Mouse (Mus musculus) adipocyte (in vitro differentiated cells): ENCODE data around the gene A430005L14Rik.
A peak's percentile ranks its signal among the peaks of the same experiment; 100 is the strongest.
"Not testable (repeated sequence)": the region's sequence is repeated elsewhere in the genome, so short reads cannot be mapped to it uniquely, and the experiment has no call there.

ENCODE experiments used
- DNase-seq: peaks from one replicate; pipeline ENCODE4 v3.0.0-alpha.2; 2016; ENCODE audit warnings: low spot score

Gene A430005L14Rik

GRCm38 (mm10) chr4:153956569-153957405 lies at the start of gene A430005L14Rik:
Gene A430005L14Rik (plus strand): TSS chr4:153957237.
- peak; percentile 96 for DNase-seq

GRCm38 (mm10) chr4:153907573-153907972 lies 49.5 kb upstream of the A430005L14Rik start:
- no peak for DNase-seq

DNA sequence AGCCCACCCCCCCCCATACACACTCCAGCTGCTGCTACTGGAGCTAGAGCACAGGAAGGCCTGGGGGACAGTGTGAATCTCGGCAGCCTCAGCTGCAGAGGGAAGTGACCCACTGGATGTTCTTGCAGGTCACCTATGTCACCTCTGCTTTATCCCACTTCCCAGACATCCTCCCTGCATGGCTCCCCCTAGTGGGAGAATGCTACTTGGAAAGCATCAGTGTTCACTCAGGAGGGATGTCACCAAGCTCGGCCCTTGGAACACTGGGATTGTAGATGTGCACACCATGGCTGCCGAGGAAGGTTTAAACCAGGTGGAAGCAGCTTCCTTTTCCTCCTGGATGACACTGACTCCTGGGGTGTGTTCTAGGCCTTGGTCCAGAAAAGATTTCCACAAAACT lies 43.4 kb upstream of the A430005L14Rik start:
- DNase-seq: no peak

- no peak for DNase-seq
Measured at GRCm38 (mm10) chr4:153917773-153918500, 39.1 kb upstream of the A430005L14Rik start.

- DNase-seq: no peak
Measured at GRCm38 (mm10) chr4:153920517-153921233, 36.4 kb upstream of the A430005L14Rik start.

GRCm38 (mm10) chr4:153922090-153922489 lies 34.9 kb upstream of the A430005L14Rik start:
- not testable (repeated sequence) for DNase-seq

DNA sequence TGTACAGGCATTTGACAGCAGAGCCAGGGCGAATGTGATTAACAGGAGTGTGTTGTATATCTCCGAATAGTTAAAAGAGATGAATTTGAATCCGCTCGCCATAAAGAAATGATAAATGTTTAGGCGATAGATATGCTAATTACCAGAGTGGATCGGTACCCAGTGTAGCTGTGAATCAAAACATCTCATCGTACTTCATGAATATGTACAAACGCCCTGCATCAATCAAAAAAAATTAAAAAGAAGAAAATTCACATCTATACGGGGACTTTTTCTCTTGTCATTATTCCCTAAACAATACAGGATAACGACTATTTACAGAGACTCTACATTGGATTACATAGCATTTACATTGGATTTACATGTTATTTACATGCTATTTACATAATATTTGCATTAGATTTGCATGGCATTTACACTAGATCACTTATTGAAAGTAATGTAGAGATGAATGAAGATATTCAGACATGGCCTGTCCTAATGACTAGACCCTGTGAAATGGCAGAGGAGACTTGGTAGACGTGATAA lies 28.2 kb upstream of the A430005L14Rik start:
- DNase-seq: no peak

DNA sequence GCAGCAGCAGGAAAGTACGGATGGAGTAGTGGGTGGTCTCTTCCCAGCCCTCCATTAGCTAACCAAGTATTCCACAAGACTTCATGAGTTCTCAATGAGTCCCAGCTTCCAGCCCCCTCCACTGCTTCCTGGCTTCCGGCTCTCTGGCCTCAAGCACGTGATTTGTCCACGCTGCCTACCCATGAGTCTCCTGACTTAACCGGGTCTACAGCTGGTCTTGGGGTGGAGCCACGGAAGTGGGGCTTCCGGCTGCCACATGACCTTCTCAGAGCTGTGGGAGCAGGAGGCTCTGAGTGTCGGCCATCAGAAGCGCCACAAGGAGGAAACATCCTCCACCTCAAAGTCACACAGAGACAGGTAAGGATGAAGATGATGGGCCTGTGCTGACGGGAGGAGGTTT lies 27.6 kb upstream of the A430005L14Rik start:
- no peak for DNase-seq

- DNase-seq: no peak
Measured at GRCm38 (mm10) chr4:153929921-153930320, 27.1 kb upstream of the A430005L14Rik start.

DNA sequence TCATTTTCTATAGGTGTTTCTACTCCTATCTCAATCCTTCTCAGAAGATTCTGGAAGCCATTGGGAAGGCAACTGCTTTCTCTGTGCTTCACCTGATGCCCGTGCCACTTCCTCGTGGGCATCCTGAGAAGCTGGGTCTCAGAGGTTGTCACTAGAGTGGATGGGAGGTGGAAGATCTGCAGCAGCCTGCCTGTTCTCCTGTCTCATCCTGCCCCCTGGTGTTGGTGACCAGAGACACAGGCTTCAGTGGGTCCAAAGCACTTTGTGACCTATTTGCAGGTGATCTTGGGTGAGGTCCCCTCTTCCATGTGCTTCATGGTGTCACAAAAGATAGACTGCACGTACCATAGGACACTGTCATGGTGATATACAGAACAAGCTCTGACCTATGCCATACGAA lies 13.8 kb upstream of the A430005L14Rik start:
- peak; percentile 42 for DNase-seq

DNA sequence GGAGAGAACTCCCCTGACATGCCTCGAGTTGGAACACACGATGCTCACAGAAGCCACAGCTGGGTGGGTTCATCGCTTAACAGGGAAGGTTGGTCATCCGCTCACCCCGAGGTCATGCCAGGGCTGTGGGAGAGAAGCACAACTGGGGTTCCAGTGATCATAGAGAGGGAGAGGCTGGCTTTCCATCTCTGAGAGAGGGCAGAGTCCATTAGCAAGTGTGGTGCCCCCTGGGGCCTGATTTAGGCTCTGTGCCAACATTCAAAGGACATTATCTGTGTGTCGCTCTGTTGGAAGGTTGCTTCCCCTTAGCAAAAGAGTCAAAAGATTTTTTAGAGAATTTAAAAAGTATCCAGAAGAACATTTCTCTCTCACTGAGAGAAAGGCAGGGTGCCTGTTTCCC lies 12.8 kb upstream of the A430005L14Rik start:
- no peak for DNase-seq

- DNase-seq: no peak
Measured at GRCm38 (mm10) chr4:153945741-153946140, 11.3 kb upstream of the A430005L14Rik start.

DNA sequence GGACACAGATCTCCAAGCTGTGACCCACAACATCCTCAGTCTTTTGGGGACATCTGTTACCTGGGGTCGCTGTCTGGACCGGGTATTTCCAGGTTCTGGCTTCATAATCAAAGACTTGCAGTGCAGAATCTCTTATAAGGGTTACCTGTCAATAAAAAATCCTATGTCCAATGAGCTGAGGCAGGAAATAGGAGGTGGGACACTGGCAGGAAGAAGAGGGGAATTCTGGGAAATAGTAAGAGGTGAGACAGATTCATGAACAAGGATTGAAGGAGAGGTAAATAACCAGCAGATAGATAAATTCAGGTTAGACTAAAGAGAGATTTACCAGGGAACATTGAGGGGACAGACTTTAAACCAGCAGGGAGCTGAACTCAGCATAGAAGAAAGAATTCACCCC lies 6.7 kb upstream of the A430005L14Rik start:
- DNase-seq: peak; percentile 52

GRCm38 (mm10) chr4:153951150-153951549 lies 5.9 kb upstream of the A430005L14Rik start:
- no peak for DNase-seq

- DNase-seq: no peak
Measured at GRCm38 (mm10) chr4:153951692-153952091, 5.3 kb upstream of the A430005L14Rik start.

DNA sequence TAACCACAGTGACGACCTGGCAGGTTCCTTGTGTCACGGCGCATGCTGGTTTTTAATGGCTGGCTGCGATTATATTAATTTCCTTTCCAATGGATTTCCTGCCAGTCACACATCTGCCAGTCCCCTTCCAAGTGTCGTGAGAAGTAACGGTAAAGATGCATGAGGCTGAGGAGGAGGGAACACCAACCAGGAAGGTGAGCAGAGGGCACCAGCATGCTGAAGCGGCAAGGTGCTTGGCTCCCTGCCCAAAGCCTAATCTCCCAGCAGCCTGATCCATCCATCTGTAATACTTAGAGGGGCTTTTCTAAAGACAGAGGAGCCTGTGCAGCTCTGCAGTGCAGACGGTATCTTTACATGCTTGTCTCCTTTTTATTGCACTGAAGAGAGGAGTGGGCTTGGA lies 1.4 kb upstream of the A430005L14Rik start:
- no peak for DNase-seq

- DNase-seq: peak; percentile 54
Measured at GRCm38 (mm10) chr4:153957444-153958250, 610 bp downstream of the A430005L14Rik start.

GRCm38 (mm10) chr4:153962631-153963030 lies 5.6 kb downstream of the A430005L14Rik start:
- DNase-seq: no peak

GRCm38 (mm10) chr4:153966651-153967050 lies 9.6 kb downstream of the A430005L14Rik start:
- DNase-seq: no peak

DNA sequence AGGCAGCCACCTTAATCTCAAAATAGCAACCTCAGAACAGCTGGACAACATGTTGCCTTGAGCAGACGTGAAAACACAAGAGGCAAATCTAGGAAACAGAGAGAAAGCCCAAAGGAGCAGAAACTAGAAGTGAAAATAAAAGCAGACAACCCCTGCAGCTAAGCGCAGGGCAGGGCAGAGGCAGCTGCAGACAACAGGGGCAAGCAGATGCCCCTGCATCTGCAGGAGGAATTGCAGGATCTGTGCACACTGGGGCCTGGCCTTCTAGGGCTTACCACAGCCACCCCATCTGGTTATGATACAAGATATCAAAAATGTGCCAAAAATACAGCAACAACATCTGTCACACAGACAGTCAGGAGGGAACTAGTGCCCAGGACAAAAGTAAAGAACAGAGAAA lies 10.5 kb downstream of the A430005L14Rik start:
- DNase-seq: no peak

DNA sequence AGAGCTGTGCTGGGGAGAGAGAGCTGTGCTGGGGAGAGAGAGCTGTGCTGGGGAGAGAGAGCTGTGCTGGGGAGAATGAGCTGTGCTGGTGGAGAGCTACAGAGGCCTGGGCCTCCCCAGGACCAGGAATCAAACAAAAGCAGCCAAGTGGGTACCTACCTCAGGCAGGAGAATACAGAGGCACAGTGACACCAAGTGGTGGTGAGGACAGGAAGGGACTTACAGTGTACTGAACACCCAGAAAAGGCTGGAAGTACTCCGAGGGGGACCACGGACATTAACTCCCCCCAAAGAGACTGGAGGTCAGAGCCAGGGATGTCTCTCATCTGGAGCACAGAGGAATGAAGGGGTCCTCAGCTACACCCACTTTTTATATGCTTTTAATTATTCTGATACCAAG lies 11.0 kb downstream of the A430005L14Rik start:
- DNase-seq: no peak
